Mouse (Mus musculus) intestine, embryonic 16.5 days (tissue): ENCODE measurements at regions not wholly inside any gene's neighbourhood (a gene's known extent, or its start where the extent isn't known, plus 50 kb on each side); places are given as distances from the start of the nearest gene placed in this dataset.

ENCODE experiments used
- ATAC-seq: fragments of 200-750 bp; cut with Nextera tagmentation; 2 replicates; pipeline ENCODE4 v1.8.0; 2017; ENCODE audit warnings: moderate TSS enrichment, moderate library complexity
- H3K27ac ChIP-seq: fragments of 300-500 bp; sonication (generic); 2 replicates; pipeline ENCODE4 v1.5.1; 2014; ENCODE audit warnings: mild to moderate bottlenecking, low read length
- H3K27me3 ChIP-seq: fragments of 300-500 bp; sonication (generic); replicated peaks from 2 replicates; pipeline ENCODE4 v1.6.1; 2014; ENCODE audit warnings: low read length, control low read depth, mixed read lengths; ENCODE audit not compliant: control insufficient read depth, insufficient read depth
- H3K36me3 ChIP-seq: fragments of 300-500 bp; sonication (generic); 2 replicates; pipeline ENCODE4 v1.6.1; 2014; ENCODE audit warnings: low read length, control low read depth; ENCODE audit not compliant: control insufficient read depth, insufficient read depth
- H3K4me1 ChIP-seq: fragments of 300-500 bp; sonication (generic); 2 replicates; pipeline ENCODE4 v1.6.1; 2014; ENCODE audit warnings: low read length, control low read depth, mixed read lengths; ENCODE audit not compliant: control insufficient read depth, insufficient read depth
- H3K4me2 ChIP-seq: fragments of 300-500 bp; sonication (generic); 2 replicates; pipeline ENCODE4 v1.6.1; 2014; ENCODE audit warnings: low read depth, low read length, control low read depth
- H3K4me3 ChIP-seq: fragments of 300-500 bp; sonication (generic); 2 replicates; pipeline ENCODE4 v1.5.1; 2014; ENCODE audit warnings: mild to moderate bottlenecking, low read length
- H3K9ac ChIP-seq: fragments of 300-500 bp; sonication (generic); 2 replicates; pipeline ENCODE4 v1.6.1; 2014; ENCODE audit warnings: low read depth, low read length
- H3K9me3 ChIP-seq: fragments of 300-500 bp; sonication (generic); 2 replicates; pipeline ENCODE4 v1.6.1; 2016; ENCODE audit warnings: low read length, control low read depth; ENCODE audit not compliant: control insufficient read depth
- WGBS: fragments of 180-500 bp; shearing (Covaris S2); extraction: QIAGEN DNeasy Blood & Tissue Kit; methylation state at CpG from one replicate; pipeline ENCODE4 v1.1.7; 2014; 5-methylcytosine and 5-hydroxymethylcytosine counted together

GRCm38 (mm10) chr11:20455865-20456648 is 87.0 kb upstream of the Sertad2 start:
- Histone ChIP-seq H3K27ac (no peak overlapping the region), H3K36me3 (no peaks in the 10 kb centered on the region), H3K4me1 (peaks cover 23% of the 10 kb centered on the region), H3K9me3 (no peaks in the 10 kb centered on the region), H3K4me3 (peak overlapping the region; percentile 62), H3K27me3 (no peaks in the 10 kb centered on the region), H3K4me2 (peak overlapping the region; percentile 95), H3K9ac (peak overlapping the region; percentile 71)
- no peak for ATAC-seq
- 5% methylated on average over 19 of the region's 19 CpGs for WGBS

DNA sequence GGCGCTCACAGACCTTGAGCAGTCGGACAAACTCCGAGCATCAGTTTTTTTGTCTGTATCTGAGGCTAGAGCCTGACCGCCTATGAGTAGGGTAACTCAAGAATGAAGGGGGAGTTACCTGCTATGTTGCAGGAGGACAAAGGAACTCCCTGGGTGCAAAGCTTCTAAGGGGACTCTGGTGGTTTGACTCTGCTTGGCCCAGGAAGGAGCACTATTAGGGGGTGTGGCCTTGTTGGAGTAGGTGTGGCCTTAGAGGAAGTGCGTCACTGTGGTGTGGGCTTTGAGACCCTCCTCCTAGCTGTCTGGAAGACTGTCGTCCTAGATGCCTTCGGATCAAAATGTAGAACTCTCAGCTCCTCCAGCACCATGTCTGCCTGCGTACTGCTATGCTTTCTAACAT is 83.9 kb upstream of the Sertad2 start:
- Histone ChIP-seq H3K36me3 (no peaks in the 10 kb centered on the region), H3K4me2 (no peak overlapping the region), H3K27me3 (no peaks in the 10 kb centered on the region), H3K9ac (no peak overlapping the region), H3K4me1 (peaks cover 29% of the 10 kb centered on the region), H3K4me3 (no peak overlapping the region), H3K27ac (no peak overlapping the region), H3K9me3 (no peaks in the 10 kb centered on the region)
- no peak for ATAC-seq
- 92% methylated on average over 8 of the region's 8 CpGs for WGBS

- peaks cover 29% of the 10 kb centered on the region for H3K4me1 ChIP-seq
- no peaks in the 10 kb centered on the region for H3K36me3 ChIP-seq
- no peak overlapping the region for H3K9ac ChIP-seq
- H3K4me3 ChIP-seq: no peak overlapping the region
- ATAC-seq: no peak
- no peaks in the 10 kb centered on the region for H3K9me3 ChIP-seq
- H3K4me2 ChIP-seq: no peak overlapping the region
- H3K27ac ChIP-seq: no peak overlapping the region
- WGBS: 53% methylated on average over 7 of the region's 7 CpGs
- no peaks in the 10 kb centered on the region for H3K27me3 ChIP-seq
Measured at GRCm38 (mm10) chr11:20460501-20460921, 82.5 kb upstream of the Sertad2 start.

DNA sequence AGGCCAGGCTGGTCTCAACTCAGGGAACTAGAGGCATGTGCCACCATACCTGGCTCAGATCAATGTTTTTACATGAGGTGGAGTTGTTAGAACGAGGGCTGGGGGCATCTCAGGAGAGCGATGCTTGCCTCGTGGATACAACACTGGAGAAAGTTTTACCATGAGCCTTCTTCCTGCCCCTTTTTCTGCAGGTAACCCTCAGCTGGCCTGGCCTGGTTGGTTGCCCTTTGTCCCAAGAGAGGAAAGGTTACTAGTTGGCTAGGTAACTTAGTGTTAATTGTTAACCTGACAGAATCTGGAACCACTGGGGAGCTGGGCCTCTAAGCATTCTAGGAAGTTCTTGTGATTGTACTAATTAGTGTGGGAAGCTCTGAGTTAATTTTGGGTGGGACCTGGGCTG is 81.0 kb upstream of the Sertad2 start:
- Histone ChIP-seq H3K4me3 (no peak overlapping the region), H3K27ac (peak overlapping the region; percentile 93), H3K36me3 (no peaks in the 10 kb centered on the region), H3K4me1 (peaks cover 21% of the 10 kb centered on the region), H3K9ac (no peak overlapping the region), H3K9me3 (no peaks in the 10 kb centered on the region), H3K27me3 (no peaks in the 10 kb centered on the region), H3K4me2 (peak overlapping the region; percentile 17; the same call in 1 of the 2 replicates)
- 57% methylated on average over 3 of the region's 3 CpGs for WGBS
- ATAC-seq: peak; percentile 76

- WGBS: 25% methylated on average over 10 of the region's 10 CpGs
- H3K9me3 ChIP-seq: no peaks in the 10 kb centered on the region
- no peak overlapping the region for H3K9ac ChIP-seq
- peak overlapping the region; percentile 93 for H3K27ac ChIP-seq
- H3K4me1 ChIP-seq: peaks cover 23% of the 10 kb centered on the region
- H3K36me3 ChIP-seq: no peaks in the 10 kb centered on the region
- H3K27me3 ChIP-seq: no peaks in the 10 kb centered on the region
- peak overlapping the region; percentile 10; the same call in 1 of the 2 replicates for H3K4me2 ChIP-seq
- peak; percentile 77 for ATAC-seq
- no peak overlapping the region for H3K4me3 ChIP-seq
Measured at GRCm38 (mm10) chr11:20463173-20463681, 79.8 kb upstream of the Sertad2 start.

- WGBS: 74% methylated on average over 8 of the region's 8 CpGs
- no peak for ATAC-seq
- H3K36me3 ChIP-seq: no peaks in the 10 kb centered on the region
Measured at GRCm38 (mm10) chr11:20464564-20464963, 78.5 kb upstream of the Sertad2 start.

GRCm38 (mm10) chr11:20466591-20466990 is 76.5 kb upstream of the Sertad2 start:
- no peaks in the 10 kb centered on the region for H3K27me3 ChIP-seq
- H3K4me3 ChIP-seq: no peak overlapping the region
- H3K4me2 ChIP-seq: no peak overlapping the region
- no peak for ATAC-seq
- 43% methylated on average over 4 of the region's 4 CpGs for WGBS
- H3K36me3 ChIP-seq: no peaks in the 10 kb centered on the region
- H3K9ac ChIP-seq: no peak overlapping the region
- H3K4me1 ChIP-seq: peaks cover 22% of the 10 kb centered on the region
- H3K9me3 ChIP-seq: no peaks in the 10 kb centered on the region
- H3K27ac ChIP-seq: no peak overlapping the region

More at GRCm38 (mm10) chr11:20464564-20464963, 78.5 kb upstream of the Sertad2 start:
- H3K27ac ChIP-seq: no peak overlapping the region
- no peak overlapping the region for H3K4me2 ChIP-seq
- 0 out of 2 replicates have a peak overlapping the region, but pooled peaks have one; percentile 12 for H3K9ac ChIP-seq
- H3K9me3 ChIP-seq: no peaks in the 10 kb centered on the region
- H3K4me3 ChIP-seq: no peak overlapping the region
- peaks cover 32% of the 10 kb centered on the region for H3K4me1 ChIP-seq
- no peaks in the 10 kb centered on the region for H3K27me3 ChIP-seq

GRCm38 (mm10) chr11:20468319-20469018 is 74.6 kb upstream of the Sertad2 start:
- Histone ChIP-seq H3K4me1 (peaks cover 16% of the 10 kb centered on the region), H3K9me3 (no peaks in the 10 kb centered on the region), H3K9ac (no peak overlapping the region), H3K4me3 (no peak overlapping the region), H3K27ac (peak overlapping the region; percentile 37), H3K36me3 (no peaks in the 10 kb centered on the region), H3K27me3 (no peaks in the 10 kb centered on the region), H3K4me2 (no peak overlapping the region)
- no peak for ATAC-seq
- WGBS: 75% methylated on average over 12 of the region's 12 CpGs

GRCm38 (mm10) chr11:20469368-20469767 is 73.7 kb upstream of the Sertad2 start:
- H3K9me3 ChIP-seq: no peaks in the 10 kb centered on the region
- peak; percentile 14; the same call in 1 of the 2 replicates for ATAC-seq
- no peak overlapping the region for H3K4me3 ChIP-seq
- WGBS: 25% methylated on average over 5 of the region's 5 CpGs
- H3K27ac ChIP-seq: no peak overlapping the region
- no peaks in the 10 kb centered on the region for H3K27me3 ChIP-seq
- H3K4me1 ChIP-seq: peaks cover 13% of the 10 kb centered on the region
- H3K4me2 ChIP-seq: no peak overlapping the region
- H3K9ac ChIP-seq: no peak overlapping the region
- no peaks in the 10 kb centered on the region for H3K36me3 ChIP-seq
